Mouse (Mus musculus) heart, embryonic 13.5 days (tissue): ENCODE data around the gene Rnpep. TPM values are rescaled to one million over a fixed set of nuclear protein-coding genes. Genes with fewer than 3 reads are reported as not detected.
"Not testable (repeated sequence)": the region's sequence is repeated elsewhere in the genome, so short reads cannot be mapped to it uniquely, and the experiment has no call there.

Experiments used
- ATAC-seq: fragments of 200-750 bp; cut with Nextera tagmentation; 2 replicates; pipeline ENCODE4 v1.8.0; 2017; ENCODE audit warnings: moderate TSS enrichment; ENCODE audit not compliant: insufficient number of reproducible peaks, low FRiP score, low TSS enrichment; ENCODE audit errors: extremely low read depth
- H3K27ac ChIP-seq: fragments of 300-500 bp; sonication (generic); replicated peaks from 2 replicates; pipeline ENCODE4 v1.5.1; 2015; ENCODE audit warnings: moderate library complexity, mild to moderate bottlenecking, inconsistent platforms
- H3K27me3 ChIP-seq: fragments of 300-500 bp; sonication (generic); replicated peaks from 2 replicates; pipeline ENCODE4 v1.6.1; 2015; ENCODE audit warnings: mild to moderate bottlenecking, inconsistent platforms
- H3K36me3 ChIP-seq: fragments of 300-500 bp; sonication (generic); 2 replicates; pipeline ENCODE4 v1.6.1; 2015; ENCODE audit warnings: mild to moderate bottlenecking, inconsistent platforms
- H3K4me1 ChIP-seq: fragments of 300-500 bp; sonication (generic); 2 replicates; pipeline ENCODE4 v1.6.1; 2015; ENCODE audit warnings: inconsistent platforms
- H3K4me2 ChIP-seq: fragments of 300-500 bp; sonication (generic); 2 replicates; pipeline ENCODE4 v1.6.1; 2015; ENCODE audit warnings: inconsistent platforms, mild to moderate bottlenecking, moderate library complexity
- H3K4me3 ChIP-seq: fragments of 300-500 bp; sonication (generic); 2 replicates; pipeline ENCODE4 v1.5.1; 2015; ENCODE audit warnings: moderate library complexity, mild to moderate bottlenecking, inconsistent platforms
- H3K9ac ChIP-seq: fragments of 300-500 bp; sonication (generic); 2 replicates; pipeline ENCODE4 v1.6.1; 2015; ENCODE audit warnings: inconsistent platforms, mild to moderate bottlenecking, moderate library complexity
- H3K9me3 ChIP-seq: fragments of 300-500 bp; sonication (generic); 2 replicates; pipeline ENCODE4 v1.6.1; 2016; ENCODE audit warnings: inconsistent platforms
- WGBS: fragments of 180-500 bp; shearing (Covaris S2); methylation state at CpG from one replicate; pipeline ENCODE4 v1.1.7; 2015; ENCODE audit warnings: mixed read lengths; 5-methylcytosine and 5-hydroxymethylcytosine counted together
- polyA plus RNA-seq: library from polyadenylated mRNA; unstranded; fragments of >200 nt; fragmentation: Nextera tagmentation; extraction: Ambion mirVana; gene quantifications from 2 replicates; pipeline ENCODE4 v1.2.1, GENCODE M21; 2015

Gene Rnpep
- polyA plus RNA-seq, 1 experiment from 2014 or later = 52.8 TPM

DNA sequence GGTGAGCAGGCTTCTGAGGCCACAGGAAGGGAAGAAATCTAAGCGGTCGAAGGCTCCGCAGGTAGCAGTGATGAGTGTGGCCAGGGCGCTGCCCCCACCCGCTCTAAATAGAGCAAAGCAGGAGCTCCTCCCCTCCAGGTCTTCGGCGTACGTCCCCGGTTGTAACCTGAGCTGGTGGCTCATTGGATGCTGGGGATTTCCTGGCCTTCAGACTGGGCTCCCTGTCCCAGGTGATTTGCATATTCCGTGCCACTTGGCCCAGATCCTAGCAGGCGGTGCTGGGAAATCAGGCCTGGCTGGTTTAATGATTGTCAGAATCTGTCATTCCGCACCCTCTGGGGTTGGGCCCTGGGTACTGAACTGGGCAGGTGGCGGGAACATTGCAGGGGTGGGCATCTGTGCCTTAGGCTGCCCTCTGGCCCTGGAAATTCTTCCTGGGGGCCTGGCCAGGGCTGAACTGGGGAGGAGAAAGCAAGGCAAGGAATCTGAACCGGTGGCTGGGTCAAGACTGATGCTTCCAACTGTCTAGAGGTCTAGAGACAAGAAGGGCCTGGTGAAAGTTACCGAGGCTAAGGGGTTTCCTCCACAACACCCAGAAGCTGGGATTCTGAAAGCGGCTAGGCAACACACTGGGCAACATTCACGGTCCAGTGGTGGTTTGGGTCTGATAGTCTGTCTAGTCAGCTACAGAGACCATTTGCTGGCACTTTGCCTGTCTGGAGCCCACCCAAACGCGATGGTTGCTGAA lies 25.3 kb downstream of the Rnpep start, which contains the start of gene Elf3:
Gene Elf3, minus strand, starts transcription at position 189 of the 748 bp plus-strand sequence.
- 0 out of 2 replicates have a peak, but pooled peaks have one; percentile 9 for ATAC-seq
- Histone ChIP-seq H3K36me3 (peaks cover 23% of the 10 kb centered on the region), H3K9me3 (no peaks in the 10 kb centered on the region), H3K4me3 (peak within 1 kb of the TSS; percentile 37), H3K4me1 (peaks cover 28% of the 10 kb centered on the region), H3K9ac (peak within 1 kb of the TSS; percentile 74), H3K27me3 (peaks cover 50% of the 10 kb centered on the region), H3K27ac (peak within 1 kb of the TSS; percentile 33; the same call in 1 of the 2 replicates), H3K4me2 (peak within 1 kb of the TSS; percentile 68)
- WGBS = 5% methylated on average over 19 of the region's 19 CpGs

DNA sequence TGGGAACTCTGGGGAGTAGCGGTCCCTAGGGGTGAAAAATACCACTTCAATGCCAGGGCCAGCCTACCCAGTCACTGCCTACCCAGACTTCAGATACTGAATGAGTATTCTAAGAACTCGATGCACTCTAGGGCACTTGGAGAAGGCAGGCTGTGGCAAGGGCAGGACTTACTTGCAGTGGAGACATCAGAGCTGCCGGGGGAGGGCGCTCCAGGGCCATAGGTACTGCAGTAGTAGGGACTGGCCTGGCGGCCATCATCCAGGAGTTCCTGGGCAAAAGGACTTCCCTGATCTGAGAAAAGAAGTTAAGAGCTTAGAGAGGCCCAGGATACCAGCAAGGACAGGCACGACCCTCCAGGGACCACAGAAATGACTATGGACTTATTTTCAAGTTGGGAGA lies 27.6 kb downstream of the Rnpep start:
- Histone ChIP-seq H3K36me3 (0 out of 2 replicates have a peak, but pooled peaks cover under 1% of the 10 kb centered on the region), H3K27me3 (peaks cover 58% of the 10 kb centered on the region), H3K4me3 (no peak overlapping the region), H3K4me2 (no peak overlapping the region), H3K4me1 (peaks cover 36% of the 10 kb centered on the region), H3K9ac (no peak overlapping the region), H3K27ac (no peak overlapping the region), H3K9me3 (no peaks in the 10 kb centered on the region)
- ATAC-seq = no peak
- 71% methylated on average over 6 of the region's 6 CpGs for WGBS

DNA sequence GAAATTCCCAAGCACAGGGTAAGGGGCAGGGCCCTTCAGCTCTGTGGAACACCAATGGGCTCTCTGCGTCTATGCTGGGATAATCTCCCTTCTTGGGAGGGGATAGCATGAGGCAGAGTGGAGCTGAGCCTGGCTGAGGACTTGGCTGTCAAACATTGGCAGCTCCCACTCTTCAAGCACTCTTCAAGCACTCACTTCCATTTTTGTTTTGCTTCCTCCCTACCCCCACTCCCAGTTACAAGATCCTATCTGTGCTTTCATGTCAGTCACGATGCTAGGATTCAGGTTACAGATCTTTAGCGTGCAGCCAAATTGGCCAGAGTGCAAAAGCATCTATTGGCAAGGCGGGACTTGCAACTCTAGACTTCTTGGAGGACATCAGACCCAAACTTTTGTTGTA lies 31.0 kb downstream of the Rnpep start:
- WGBS = 25% methylated on average over 4 of the region's 4 CpGs
- H3K9me3 ChIP-seq = no peaks in the 10 kb centered on the region
- ATAC-seq = no peak
- peaks cover 19% of the 10 kb centered on the region for H3K4me1 ChIP-seq
- no peak overlapping the region for H3K9ac ChIP-seq
- H3K4me3 ChIP-seq = no peak overlapping the region
- H3K27ac ChIP-seq = no peak overlapping the region
- peaks cover 76% of the 10 kb centered on the region for H3K27me3 ChIP-seq
- H3K36me3 ChIP-seq = no peaks in the 10 kb centered on the region
- no peak overlapping the region for H3K4me2 ChIP-seq

DNA sequence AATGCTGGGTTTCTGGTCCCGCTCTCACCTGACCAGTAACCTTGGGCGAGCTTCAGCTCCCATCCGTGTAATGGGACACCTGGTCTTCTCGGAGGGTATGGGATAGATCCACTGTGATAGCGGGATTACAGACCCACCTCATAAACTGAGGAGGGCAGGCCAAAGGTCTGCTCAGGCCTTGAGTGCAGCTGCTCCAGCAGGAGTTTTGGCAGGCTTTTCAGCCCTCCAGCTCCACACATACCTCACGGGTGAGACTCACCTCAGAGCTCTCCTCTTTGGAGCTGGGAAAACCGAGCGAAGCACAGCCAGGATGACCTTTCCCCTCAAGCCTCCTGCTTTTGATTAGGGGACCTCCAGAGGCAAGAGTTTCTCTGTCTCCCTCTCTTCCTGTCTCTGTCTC lies 32.5 kb downstream of the Rnpep start:
- no peaks in the 10 kb centered on the region for H3K9me3 ChIP-seq
- no peak overlapping the region for H3K4me3 ChIP-seq
- H3K4me1 ChIP-seq = peaks cover 19% of the 10 kb centered on the region
- no peak overlapping the region for H3K9ac ChIP-seq
- H3K4me2 ChIP-seq = no peak overlapping the region
- no peak overlapping the region for H3K27ac ChIP-seq
- WGBS = 78% methylated on average over 8 of the region's 8 CpGs
- no peak for ATAC-seq
- H3K36me3 ChIP-seq = no peaks in the 10 kb centered on the region
- H3K27me3 ChIP-seq = peaks cover 76% of the 10 kb centered on the region

DNA sequence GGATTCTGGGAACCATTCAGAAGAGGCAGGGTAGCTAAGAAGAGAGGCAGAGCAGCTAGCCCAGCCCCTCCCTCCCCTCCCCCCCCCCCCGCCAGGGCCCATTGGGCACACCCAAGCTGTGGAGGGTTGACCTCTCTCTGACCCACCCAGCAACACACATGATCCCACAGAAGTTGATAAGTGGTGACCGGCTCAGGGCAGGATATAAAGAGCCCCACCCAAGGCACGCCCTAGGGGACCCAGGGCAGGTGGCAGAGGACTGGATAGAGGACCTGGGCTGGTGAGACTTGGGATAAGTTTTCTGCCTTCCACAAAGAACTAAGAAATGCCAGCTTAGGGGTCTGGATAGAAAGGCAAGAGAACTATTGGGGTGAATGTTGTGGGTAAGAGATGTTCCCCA lies 33.2 kb downstream of the Rnpep start:
- H3K27ac ChIP-seq = no peak overlapping the region
- H3K9ac ChIP-seq = no peak overlapping the region
- 55% methylated on average over 2 of the region's 3 CpGs for WGBS
- H3K4me2 ChIP-seq = no peak overlapping the region
- H3K4me1 ChIP-seq = peaks cover 19% of the 10 kb centered on the region
- no peak for ATAC-seq
- peaks cover 71% of the 10 kb centered on the region for H3K27me3 ChIP-seq
- no peak overlapping the region for H3K4me3 ChIP-seq
- H3K36me3 ChIP-seq = no peaks in the 10 kb centered on the region
- H3K9me3 ChIP-seq = no peaks in the 10 kb centered on the region

DNA sequence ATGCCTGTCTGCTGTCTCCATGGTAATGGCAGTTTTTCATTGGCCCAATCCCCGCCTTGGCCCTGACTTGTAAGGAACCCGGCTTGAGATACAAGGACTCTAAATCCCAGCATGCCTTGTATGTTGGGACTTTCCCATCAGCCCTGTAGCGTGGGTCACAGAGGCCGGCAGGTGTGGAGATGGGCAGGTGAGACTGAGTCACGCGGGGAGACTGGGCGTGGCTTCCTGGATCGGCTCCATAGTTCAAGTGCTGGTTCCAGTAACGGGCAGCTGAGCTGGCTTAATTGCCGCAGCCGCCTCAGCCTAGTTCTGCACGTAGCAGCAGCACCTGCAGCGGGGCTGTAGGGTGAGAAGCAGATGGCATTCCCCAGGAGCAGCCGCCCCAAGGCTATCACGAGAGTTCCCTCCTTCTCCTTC lies 35.4 kb downstream of the Rnpep start:
- peaks cover 19% of the 10 kb centered on the region for H3K4me1 ChIP-seq
- H3K27ac ChIP-seq = no peak overlapping the region
- no peaks in the 10 kb centered on the region for H3K9me3 ChIP-seq
- no peak overlapping the region for H3K9ac ChIP-seq
- WGBS = 13% methylated on average over 15 of the region's 15 CpGs
- H3K27me3 ChIP-seq = peaks cover 51% of the 10 kb centered on the region
- H3K4me2 ChIP-seq = peak overlapping the region; percentile 49
- H3K36me3 ChIP-seq = no peaks in the 10 kb centered on the region
- ATAC-seq = no peak
- H3K4me3 ChIP-seq = peak overlapping the region; percentile 17; the same call in 1 of the 2 replicates

DNA sequence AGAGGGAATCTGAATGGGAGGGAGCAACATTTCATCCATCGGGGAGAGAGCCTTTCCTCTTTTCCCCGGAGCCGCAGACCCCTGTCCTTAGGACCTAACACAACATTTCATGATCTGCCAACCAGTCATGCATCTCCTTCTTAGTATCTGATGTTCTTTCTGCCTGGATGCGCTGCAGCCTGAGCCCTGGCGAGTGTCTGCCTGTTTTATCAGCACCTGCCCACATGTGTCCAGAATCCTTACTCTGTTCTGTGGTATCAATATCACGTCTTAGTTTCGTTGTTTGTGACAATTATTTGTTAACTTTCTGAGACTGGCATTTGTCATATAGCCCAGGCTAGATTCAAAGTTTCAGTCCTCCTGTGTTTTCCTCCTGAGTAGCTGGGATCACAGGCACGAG lies 39.9 kb downstream of the Rnpep start:
- no peak for ATAC-seq
- Histone ChIP-seq H3K4me2 (no peak overlapping the region), H3K9ac (no peak overlapping the region), H3K27ac (no peak overlapping the region), H3K4me1 (peaks cover 6% of the 10 kb centered on the region), H3K4me3 (no peak overlapping the region), H3K9me3 (no peaks in the 10 kb centered on the region), H3K27me3 (peaks cover 31% of the 10 kb centered on the region), H3K36me3 (no peaks in the 10 kb centered on the region)
- WGBS = 72% methylated on average over 8 of the region's 8 CpGs

DNA sequence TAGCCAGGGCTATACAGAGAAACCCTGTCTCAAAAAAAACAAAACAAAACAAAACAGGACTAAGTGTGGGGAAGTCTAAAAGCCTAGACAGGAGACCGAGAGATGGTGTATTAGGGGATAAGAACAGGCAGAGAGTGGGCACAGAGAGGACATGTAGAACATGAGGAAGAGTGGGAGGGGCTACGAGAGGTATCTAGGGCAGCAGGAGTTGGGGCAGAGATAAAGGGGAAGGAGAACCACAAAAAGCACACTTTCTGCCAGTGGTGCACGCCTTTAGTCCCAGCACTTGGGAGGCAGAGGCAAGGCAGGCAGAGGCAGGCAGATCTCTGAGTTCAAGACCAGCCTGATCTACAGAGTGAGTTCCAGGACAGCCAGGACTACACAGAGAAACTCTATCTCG lies 43.7 kb downstream of the Rnpep start:
- 65% methylated on average over 4 of the region's 4 CpGs for WGBS
- not testable (repeated sequence) for H3K27ac ChIP-seq

DNA sequence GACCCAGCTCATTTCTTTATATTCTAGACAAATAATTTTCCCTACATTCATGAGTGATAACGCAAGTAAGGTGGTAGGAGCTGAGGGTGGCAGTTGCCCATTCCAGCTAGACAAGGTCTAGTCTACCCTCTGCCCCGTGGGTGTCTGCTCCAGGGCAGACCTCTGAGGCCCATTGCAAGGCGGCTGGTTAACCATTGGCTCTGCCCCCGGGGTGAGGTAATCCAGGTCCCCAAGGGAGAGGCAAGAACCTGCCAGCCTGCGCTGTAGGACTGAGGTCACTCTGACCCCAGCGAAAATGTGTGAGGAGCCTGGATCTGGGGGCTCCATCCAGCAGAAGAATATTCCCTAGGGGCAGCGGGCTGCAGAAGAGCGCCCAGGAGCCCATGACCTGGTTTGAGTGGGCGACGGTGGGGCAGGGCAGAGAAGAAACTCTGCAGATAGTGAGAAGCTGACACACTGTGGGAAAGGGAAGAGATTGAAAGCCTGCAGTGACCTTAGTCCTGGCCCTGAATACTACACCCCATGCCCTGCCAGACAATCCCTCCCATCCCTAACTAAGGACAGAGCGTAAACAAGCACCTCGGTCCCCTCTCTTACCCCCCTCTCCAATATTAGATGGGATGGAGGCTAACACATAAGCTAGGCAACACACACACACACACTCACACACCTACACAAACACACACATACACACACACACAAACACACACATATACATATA lies 46.6 kb downstream of the Rnpep start:
- Histone ChIP-seq H3K9me3 (no peaks in the 10 kb centered on the region), H3K9ac (no peak overlapping the region), H3K27ac (no peak overlapping the region), H3K4me2 (no peak overlapping the region), H3K27me3 (peaks cover 8% of the 10 kb centered on the region; the same call in 1 of the 2 replicates), H3K36me3 (no peaks in the 10 kb centered on the region), H3K4me1 (no peaks in the 10 kb centered on the region), H3K4me3 (no peak overlapping the region)
- WGBS = 62% methylated on average over 12 of the region's 12 CpGs
- ATAC-seq = no peak

More for the DNA sequence above, 43.7 kb downstream of the Rnpep start:
- ATAC-seq, H3K9ac ChIP-seq, H3K36me3 ChIP-seq, H3K4me1 ChIP-seq, H3K4me2 ChIP-seq, H3K27me3 ChIP-seq, H3K4me3 ChIP-seq, H3K9me3 ChIP-seq: not testable (repeated sequence)

DNA sequence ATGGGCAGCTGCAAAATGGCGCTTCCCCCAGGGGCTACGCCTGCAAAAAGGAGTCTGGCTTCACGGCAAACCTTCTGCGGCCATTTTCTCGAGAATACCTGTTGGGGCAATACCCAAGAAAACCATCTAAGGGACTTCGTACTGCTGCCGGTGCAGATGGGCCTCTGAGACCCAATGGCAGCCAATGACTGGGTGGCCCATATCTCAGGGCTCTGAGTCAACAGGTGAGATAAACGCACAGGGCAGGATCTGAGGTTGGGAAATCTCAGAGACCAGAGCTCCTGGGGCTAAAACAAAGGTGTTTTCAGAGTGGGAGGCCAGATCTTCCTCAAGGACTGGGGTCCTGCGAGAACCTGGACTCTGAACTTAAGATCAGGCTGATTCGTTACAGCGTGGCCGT lies 49.1 kb downstream of the Rnpep start:
- no peak overlapping the region for H3K4me2 ChIP-seq
- H3K27me3 ChIP-seq = peaks cover 14% of the 10 kb centered on the region
- no peaks in the 10 kb centered on the region for H3K9me3 ChIP-seq
- no peaks in the 10 kb centered on the region for H3K4me1 ChIP-seq
- H3K27ac ChIP-seq = no peak overlapping the region
- WGBS = 80% methylated on average over 12 of the region's 12 CpGs
- H3K36me3 ChIP-seq = no peaks in the 10 kb centered on the region
- no peak overlapping the region for H3K4me3 ChIP-seq
- no peak overlapping the region for H3K9ac ChIP-seq
- ATAC-seq = no peak

DNA sequence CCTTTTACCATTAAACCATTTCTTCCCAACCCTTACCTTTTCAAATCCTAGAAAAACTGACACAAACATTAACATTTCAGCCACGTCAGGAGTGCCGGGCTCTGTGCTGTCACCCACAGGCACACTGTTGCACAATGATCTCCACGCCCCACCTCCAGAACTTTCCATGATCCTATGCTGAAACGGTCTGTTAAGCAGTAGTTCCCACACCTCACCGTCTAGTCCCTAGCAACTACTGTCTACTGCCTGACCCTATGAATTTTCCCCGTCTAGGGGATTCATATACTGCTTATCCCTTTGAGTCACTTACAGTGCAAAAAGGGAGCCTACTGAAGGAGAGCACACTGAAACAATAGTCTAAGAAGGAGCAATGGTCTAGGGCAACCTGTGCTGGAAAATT lies 49.9 kb downstream of the Rnpep start:
- Histone ChIP-seq H3K27ac (no peak overlapping the region), H3K4me1 (no peaks in the 10 kb centered on the region), H3K4me3 (no peak overlapping the region), H3K4me2 (no peak overlapping the region), H3K27me3 (peaks cover 14% of the 10 kb centered on the region), H3K36me3 (no peaks in the 10 kb centered on the region), H3K9ac (no peak overlapping the region), H3K9me3 (no peaks in the 10 kb centered on the region)
- no peak for ATAC-seq
- 81% methylated on average over 6 of the region's 6 CpGs for WGBS
